Mouse (Mus musculus): ENCODE measurements around the gene Ccdc171. TPM values are rescaled to one million over a fixed set of nuclear protein-coding genes. Genes with fewer than 3 reads are reported as not detected.

Gene Ccdc171
- polyA plus RNA-seq, 1 experiment from 2014 or later: 5.4 TPM

- 89% methylated on average over 21 of the region's 21 CpGs for WGBS
- no peak overlapping the region for H3K9ac ChIP-seq (ENCODE audit: low read length)
- no peak overlapping the region for H3K4me2 ChIP-seq (ENCODE audit: low read depth, low read length, severe bottlenecking)
- no peaks in the 10 kb centered on the region for H3K4me1 ChIP-seq (replicated peaks; ENCODE audit: control insufficient read depth, insufficient read depth, low read length)
- DNase-seq (ENCODE audit: low spot score) (no peak), ATAC-seq (replicated peaks; ENCODE audit: low FRiP score) (no peak)
- H3K27ac ChIP-seq (ENCODE audit: low read depth, low read length): no peak overlapping the region
- no peaks in the 10 kb centered on the region for H3K27me3 ChIP-seq (ENCODE audit: control insufficient read depth, insufficient read depth, low read length)
- H3K9me3 ChIP-seq (ENCODE audit: control insufficient read depth, low read length): no peaks in the 10 kb centered on the region
- H3K36me3 ChIP-seq (ENCODE audit: control insufficient read depth, insufficient read depth, low read length): no peaks in the 10 kb centered on the region
- H3K4me3 ChIP-seq (ENCODE audit: low read depth, low read length): no peak overlapping the region
Measured at GRCm38 (mm10) chr4:83798674-83799430, 273.5 kb downstream of the Ccdc171 start.

GRCm38 (mm10) chr4:83800402-83800801, 275.1 kb downstream of the Ccdc171 start:
- Histone ChIP-seq H3K27ac (ENCODE audit: low read depth, low read length) (no peak overlapping the region), H3K9ac (ENCODE audit: low read length) (no peak overlapping the region), H3K4me3 (ENCODE audit: low read depth, low read length) (no peak overlapping the region), H3K36me3 (ENCODE audit: control insufficient read depth, insufficient read depth, low read length) (no peaks in the 10 kb centered on the region), H3K4me2 (ENCODE audit: low read depth, low read length, severe bottlenecking) (no peak overlapping the region), H3K9me3 (ENCODE audit: control insufficient read depth, low read length) (no peaks in the 10 kb centered on the region; the same call in 1 of the 2 replicates), H3K4me1 (replicated peaks; ENCODE audit: control insufficient read depth, insufficient read depth, low read length) (no peaks in the 10 kb centered on the region), H3K27me3 (ENCODE audit: control insufficient read depth, insufficient read depth, low read length) (no peaks in the 10 kb centered on the region)
- 77% methylated on average over 3 of the region's 3 CpGs for WGBS
- ATAC-seq (replicated peaks; ENCODE audit: low FRiP score) (no peak), DNase-seq (ENCODE audit: low spot score) (no peak)

GRCm38 (mm10) chr4:83816925-83817324, 291.6 kb downstream of the Ccdc171 start:
- no peak overlapping the region for H3K4me3 ChIP-seq (ENCODE audit: low read depth, low read length)
- ATAC-seq (replicated peaks; ENCODE audit: low FRiP score): no peak
- H3K9me3 ChIP-seq (ENCODE audit: control insufficient read depth, low read length): no peaks in the 10 kb centered on the region
- DNase-seq (ENCODE audit: low spot score): no peak
- H3K9ac ChIP-seq (ENCODE audit: low read length): no peak overlapping the region
- H3K27me3 ChIP-seq (ENCODE audit: control insufficient read depth, insufficient read depth, low read length): no peaks in the 10 kb centered on the region
- no peak overlapping the region for H3K27ac ChIP-seq (ENCODE audit: low read depth, low read length)
- WGBS: 89% methylated on average over 4 of the region's 4 CpGs
- no peaks in the 10 kb centered on the region for H3K4me1 ChIP-seq (replicated peaks; ENCODE audit: control insufficient read depth, insufficient read depth, low read length)
- no peaks in the 10 kb centered on the region for H3K36me3 ChIP-seq (ENCODE audit: control insufficient read depth, insufficient read depth, low read length)
- H3K4me2 ChIP-seq (ENCODE audit: low read depth, low read length, severe bottlenecking): no peak overlapping the region

- H3K9me3 ChIP-seq (ENCODE audit: control insufficient read depth, low read length): no peaks in the 10 kb centered on the region
- H3K36me3 ChIP-seq (ENCODE audit: control insufficient read depth, insufficient read depth, low read length): no peaks in the 10 kb centered on the region
- H3K4me2 ChIP-seq (ENCODE audit: low read depth, low read length, severe bottlenecking): no peak overlapping the region
- H3K4me3 ChIP-seq (ENCODE audit: low read depth, low read length): no peak overlapping the region
- no peaks in the 10 kb centered on the region for H3K4me1 ChIP-seq (replicated peaks; ENCODE audit: control insufficient read depth, insufficient read depth, low read length)
- ATAC-seq (replicated peaks; ENCODE audit: low FRiP score): no peak
- H3K27me3 ChIP-seq (ENCODE audit: control insufficient read depth, insufficient read depth, low read length): no peaks in the 10 kb centered on the region
- 84% methylated on average over 4 of the region's 4 CpGs for WGBS
- no peak overlapping the region for H3K9ac ChIP-seq (ENCODE audit: low read length)
- H3K27ac ChIP-seq (ENCODE audit: low read depth, low read length): no peak overlapping the region
- no peak for DNase-seq (ENCODE audit: low spot score)
Measured at GRCm38 (mm10) chr4:83829718-83830459, 304.5 kb downstream of the Ccdc171 start.

GRCm38 (mm10) chr4:83830891-83831880, 305.8 kb downstream of the Ccdc171 start:
- no peak for DNase-seq (ENCODE audit: low spot score)

GRCm38 (mm10) chr4:83839077-83839476, 313.7 kb downstream of the Ccdc171 start:
- Histone ChIP-seq H3K4me1 (replicated peaks; ENCODE audit: control insufficient read depth, insufficient read depth, low read length) (no peaks in the 10 kb centered on the region), H3K36me3 (ENCODE audit: control insufficient read depth, insufficient read depth, low read length) (no peaks in the 10 kb centered on the region), H3K9ac (ENCODE audit: low read length) (no peak overlapping the region), H3K27me3 (ENCODE audit: control insufficient read depth, insufficient read depth, low read length) (no peaks in the 10 kb centered on the region), H3K4me3 (ENCODE audit: low read depth, low read length) (no peak overlapping the region), H3K9me3 (ENCODE audit: control insufficient read depth, low read length) (no peaks in the 10 kb centered on the region), H3K27ac (ENCODE audit: low read depth, low read length) (no peak overlapping the region), H3K4me2 (ENCODE audit: low read depth, low read length, severe bottlenecking) (no peak overlapping the region)
- WGBS: 72% methylated on average over 2 of the region's 2 CpGs
- DNase-seq (ENCODE audit: low spot score) (no peak), ATAC-seq (replicated peaks; ENCODE audit: low FRiP score) (no peak)

More at GRCm38 (mm10) chr4:83830891-83831880, 305.8 kb downstream of the Ccdc171 start:
- 68% methylated on average over 13 of the region's 13 CpGs for WGBS
- H3K9ac ChIP-seq (ENCODE audit: low read length): no peak overlapping the region
- H3K27me3 ChIP-seq (ENCODE audit: control insufficient read depth, insufficient read depth, low read length): no peaks in the 10 kb centered on the region
- H3K4me2 ChIP-seq (ENCODE audit: low read depth, low read length, severe bottlenecking): no peak overlapping the region
- ATAC-seq (replicated peaks; ENCODE audit: low FRiP score): no peak
- no peak overlapping the region for H3K27ac ChIP-seq (ENCODE audit: low read depth, low read length)
- no peaks in the 10 kb centered on the region for H3K4me1 ChIP-seq (replicated peaks; ENCODE audit: control insufficient read depth, insufficient read depth, low read length)
- no peak overlapping the region for H3K4me3 ChIP-seq (ENCODE audit: low read depth, low read length)
- H3K36me3 ChIP-seq (ENCODE audit: control insufficient read depth, insufficient read depth, low read length): no peaks in the 10 kb centered on the region
- H3K9me3 ChIP-seq (ENCODE audit: control insufficient read depth, low read length): no peaks in the 10 kb centered on the region

GRCm38 (mm10) chr4:83846304-83846703, 321.0 kb downstream of the Ccdc171 start:
- ATAC-seq (replicated peaks; ENCODE audit: low FRiP score): no peak
- no peak overlapping the region for H3K4me3 ChIP-seq (ENCODE audit: low read depth, low read length)
- no peaks in the 10 kb centered on the region for H3K4me1 ChIP-seq (replicated peaks; ENCODE audit: control insufficient read depth, insufficient read depth, low read length)
- 59% methylated on average over 7 of the region's 7 CpGs for WGBS
- H3K27me3 ChIP-seq (ENCODE audit: control insufficient read depth, insufficient read depth, low read length): no peaks in the 10 kb centered on the region
- H3K9ac ChIP-seq (ENCODE audit: low read length): no peak overlapping the region
- H3K4me2 ChIP-seq (ENCODE audit: low read depth, low read length, severe bottlenecking): no peak overlapping the region
- H3K9me3 ChIP-seq (ENCODE audit: control insufficient read depth, low read length): no peaks in the 10 kb centered on the region
- no peak for DNase-seq (ENCODE audit: low spot score)
- no peaks in the 10 kb centered on the region for H3K36me3 ChIP-seq (ENCODE audit: control insufficient read depth, insufficient read depth, low read length)
- H3K27ac ChIP-seq (ENCODE audit: low read depth, low read length): no peak overlapping the region

- Histone ChIP-seq H3K4me3 (ENCODE audit: low read depth, low read length) (no peak overlapping the region), H3K27me3 (ENCODE audit: control insufficient read depth, insufficient read depth, low read length) (no peaks in the 10 kb centered on the region), H3K4me2 (ENCODE audit: low read depth, low read length, severe bottlenecking) (no peak overlapping the region), H3K27ac (ENCODE audit: low read depth, low read length) (no peak overlapping the region), H3K36me3 (ENCODE audit: control insufficient read depth, insufficient read depth, low read length) (no peaks in the 10 kb centered on the region), H3K9me3 (ENCODE audit: control insufficient read depth, low read length) (no peaks in the 10 kb centered on the region), H3K4me1 (replicated peaks; ENCODE audit: control insufficient read depth, insufficient read depth, low read length) (no peaks in the 10 kb centered on the region), H3K9ac (ENCODE audit: low read length) (no peak overlapping the region)
- DNase-seq (ENCODE audit: low spot score): no peak
- WGBS: 91% methylated on average over 5 of the region's 5 CpGs
- no peak for ATAC-seq (replicated peaks; ENCODE audit: low FRiP score)
Measured at GRCm38 (mm10) chr4:83853885-83854284, 328.5 kb downstream of the Ccdc171 start.
